Mouse (Mus musculus) small intestine, adult 2 months (tissue): ENCODE results near the gene Pde8b. TPM values are rescaled to one million over a fixed set of nuclear protein-coding genes. Genes with fewer than 3 reads are reported as not detected.

Experiments used
- H3K27ac ChIP-seq: fragments of 200-500 bp; 2 replicates; pipeline ENCODE4 v1.5.1; 2012; ENCODE audit warnings: low read depth, low read length, control low read depth, inconsistent platforms; ENCODE audit not compliant: insufficient read depth
- H3K27me3 ChIP-seq: fragments of 200-500 bp; 2 replicates; pipeline ENCODE4 v1.6.1; 2012; ENCODE audit warnings: mild to moderate bottlenecking, moderate library complexity, low read length, inconsistent platforms; ENCODE audit not compliant: control insufficient read depth, insufficient read depth
- H3K36me3 ChIP-seq: fragments of 200-500 bp; 2 replicates; pipeline ENCODE4 v1.6.1; 2012; ENCODE audit warnings: mild to moderate bottlenecking, low read length, control low read depth, inconsistent platforms; ENCODE audit not compliant: control insufficient read depth, insufficient read depth
- H3K4me1 ChIP-seq: fragments of 200-500 bp; 2 replicates; pipeline ENCODE4 v1.6.1; 2012; ENCODE audit warnings: low read length, inconsistent platforms, mixed read lengths; ENCODE audit not compliant: control insufficient read depth, insufficient read depth, insufficient read length
- H3K4me3 ChIP-seq: fragments of 200-500 bp; 2 replicates; pipeline ENCODE4 v1.5.1; 2012; ENCODE audit warnings: low read depth, mild to moderate bottlenecking, control low read depth, inconsistent platforms, low read length, moderate library complexity
- CTCF ChIP-seq: fragments of 200-500 bp; IDR thresholded peaks from 2 replicates; pipeline ENCODE4 v1.5.1; 2012; ENCODE audit warnings: low read depth, mild to moderate bottlenecking, control low read depth, inconsistent platforms, low read length, moderate library complexity, mixed read lengths; ENCODE audit not compliant: insufficient replicate concordance, insufficient read length; ENCODE audit errors: extremely low read depth
- POLR2A ChIP-seq: fragments of 200-500 bp; IDR thresholded peaks from 2 replicates; pipeline ENCODE4 v1.6.1; 2012; ENCODE audit warnings: low read depth, mild to moderate bottlenecking, control low read depth, inconsistent platforms, low read length, moderate library complexity
- WGBS: fragments of 180-500 bp; shearing (Covaris S2); methylation state at CpG from one replicate; pipeline ENCODE4 v1.1.7; 2018; 5-methylcytosine and 5-hydroxymethylcytosine counted together
- polyA plus RNA-seq: library from polyadenylated mRNA; depleted of rRNA; stranded (reverse); fragments of >200 nt; gene quantifications from 2 replicates; pipeline ENCODE4 v1.2.3, GENCODE M21; 2012

Pde8b gene
- polyA plus RNA-seq, 1 experiment, result 4.8 TPM

DNA sequence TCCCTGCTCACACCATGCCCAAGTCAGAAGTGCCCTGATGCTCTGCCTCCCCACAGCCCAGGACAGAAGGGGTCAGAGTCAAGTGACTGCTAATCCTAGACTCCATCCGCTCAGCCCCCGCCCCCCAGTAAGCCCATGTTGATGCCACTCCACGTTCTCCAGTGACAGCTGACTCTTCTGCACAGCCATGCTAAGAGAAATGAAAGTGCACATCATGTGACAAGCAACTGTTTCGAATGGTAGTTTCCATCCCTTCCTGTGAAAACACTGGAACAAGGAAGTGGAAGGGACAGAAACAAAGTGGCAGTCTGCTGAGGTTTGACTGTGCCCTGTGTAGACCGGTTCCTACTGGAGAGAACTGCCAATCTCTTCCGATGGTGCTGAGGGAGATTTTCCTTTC is 217.2 kb downstream of the Pde8b start:
- WGBS, result 29% methylated on average over 6 of the region's 6 CpGs
- peak overlapping the region; percentile 62 for H3K27ac ChIP-seq

DNA sequence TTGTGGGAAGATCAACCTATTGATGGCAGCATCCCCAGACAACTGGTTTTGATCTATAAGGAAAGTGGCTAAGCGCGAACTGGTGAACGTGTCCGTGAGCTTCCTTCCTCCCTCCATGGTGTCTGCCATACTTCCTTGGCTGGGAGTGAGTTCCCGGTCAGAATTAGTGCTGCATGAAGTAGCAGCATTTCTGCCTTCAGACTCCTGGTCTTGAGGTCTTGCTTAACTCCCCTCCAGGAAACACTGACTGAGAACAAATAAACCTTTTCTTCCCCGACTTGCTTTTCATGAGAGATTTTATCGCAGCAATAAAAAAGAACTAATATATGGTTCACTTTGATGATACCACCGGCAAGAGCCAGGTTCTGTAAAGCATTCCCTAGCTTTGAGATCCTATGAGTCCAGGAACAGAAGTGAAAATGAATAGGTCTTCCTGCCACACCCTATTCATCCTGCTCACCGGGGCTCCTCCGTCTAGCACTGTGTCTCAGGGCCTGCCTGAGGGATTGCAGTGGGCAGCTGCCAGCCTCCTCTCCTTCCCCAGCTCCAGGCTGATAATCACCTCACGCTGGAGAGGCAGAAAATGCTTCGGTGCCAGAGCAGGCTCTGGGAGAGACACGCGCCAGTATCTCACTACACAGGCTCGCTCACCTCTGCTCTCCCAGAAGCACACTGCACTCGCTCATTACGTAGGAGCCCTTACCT is 217.9 kb downstream of the Pde8b start:
- H3K27ac ChIP-seq, result peak overlapping the region; percentile 62
- TF ChIP-seq CTCF (no peak), POLR2A (no peak)
- peak overlapping the region; percentile 52 for H3K4me3 ChIP-seq
- H3K36me3 ChIP-seq, result peaks cover 8% of the 10 kb centered on the region
- WGBS, result 33% methylated on average over 17 of the region's 17 CpGs
- H3K4me1 ChIP-seq, result peaks cover 10% of the 10 kb centered on the region
- no peaks in the 10 kb centered on the region for H3K27me3 ChIP-seq

More for the DNA sequence above, 217.2 kb downstream of the Pde8b start:
- Histone ChIP-seq H3K36me3 (peaks cover 7% of the 10 kb centered on the region), H3K4me3 (peak overlapping the region; percentile 52), H3K27me3 (no peaks in the 10 kb centered on the region), H3K4me1 (peaks cover 10% of the 10 kb centered on the region)
- no peak for TF ChIP-seq POLR2A
- TF ChIP-seq CTCF, result no peak

DNA sequence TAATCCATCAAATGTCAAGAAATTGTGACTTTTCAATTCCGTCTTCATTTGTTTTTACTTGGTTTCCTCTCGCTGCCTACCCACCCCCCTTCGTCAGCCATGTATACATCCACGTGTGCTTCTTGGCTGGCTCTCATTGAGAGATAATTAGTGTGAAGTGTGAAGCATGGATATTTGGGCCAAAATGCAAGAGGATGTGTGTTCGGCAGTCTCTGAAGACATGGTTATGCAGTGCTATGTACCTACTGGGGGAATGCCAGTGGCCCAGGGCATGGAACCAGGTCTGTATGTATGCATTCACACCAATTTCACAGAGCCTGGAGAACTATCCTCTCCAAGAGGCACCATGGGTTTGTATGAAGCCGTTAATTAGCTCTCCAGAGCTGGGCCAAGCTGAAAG is 219.3 kb downstream of the Pde8b start:
- H3K36me3 ChIP-seq, result peaks cover 17% of the 10 kb centered on the region
- no peaks in the 10 kb centered on the region for H3K27me3 ChIP-seq
- H3K27ac ChIP-seq, result no peak overlapping the region
- TF ChIP-seq CTCF, result no peak
- TF ChIP-seq POLR2A, result no peak
- 95% methylated on average over 6 of the region's 6 CpGs for WGBS
- H3K4me1 ChIP-seq, result peaks cover 10% of the 10 kb centered on the region
- H3K4me3 ChIP-seq, result no peak overlapping the region

DNA sequence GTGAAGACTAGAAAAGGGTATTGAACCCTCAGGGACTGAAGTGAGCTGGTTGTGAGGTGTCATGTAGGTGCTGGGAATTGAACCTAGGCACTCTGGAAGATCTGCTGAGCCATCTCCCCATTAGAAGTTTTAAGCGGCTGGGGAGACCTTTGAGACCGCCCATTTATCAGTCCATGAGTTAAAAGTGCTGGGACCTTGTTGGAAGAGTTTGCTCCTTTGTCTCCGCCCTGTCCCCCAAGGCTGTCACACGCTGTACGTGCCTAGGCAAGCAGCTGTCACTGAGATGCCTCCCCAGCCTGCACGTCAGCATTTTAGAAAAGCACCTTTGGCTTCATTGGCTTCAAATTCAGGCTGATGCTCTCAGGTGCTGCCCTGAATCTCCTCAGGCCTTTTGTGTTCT is 229.9 kb downstream of the Pde8b start:
- Histone ChIP-seq H3K27me3 (no peaks in the 10 kb centered on the region), H3K27ac (no peak overlapping the region), H3K4me3 (no peak overlapping the region), H3K36me3 (peaks cover 15% of the 10 kb centered on the region), H3K4me1 (peaks cover 10% of the 10 kb centered on the region; the same call in 1 of the 2 replicates)
- 92% methylated on average over 6 of the region's 6 CpGs for WGBS
- TF ChIP-seq CTCF, result no peak
- TF ChIP-seq POLR2A, result no peak

DNA sequence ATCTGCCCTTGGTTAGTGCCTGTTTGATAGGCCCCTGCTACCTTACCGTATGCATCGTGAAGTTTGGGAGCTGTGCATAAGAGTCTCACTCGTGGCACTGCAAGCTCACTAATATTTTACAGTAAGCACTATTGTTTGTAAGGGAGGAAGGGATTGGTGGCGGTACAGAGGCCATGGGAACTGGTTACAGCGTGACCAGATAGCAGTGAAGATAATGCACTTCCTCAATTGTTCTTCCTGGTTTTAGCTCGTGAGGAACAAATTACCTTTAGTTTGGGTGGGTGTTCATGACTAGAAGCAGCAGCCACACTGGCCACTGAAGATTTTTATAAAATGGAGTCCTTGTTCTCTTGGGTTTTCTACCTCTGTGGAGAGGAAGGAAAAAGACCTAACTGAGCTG is 230.8 kb downstream of the Pde8b start:
- Histone ChIP-seq H3K36me3 (peaks cover 15% of the 10 kb centered on the region), H3K27ac (no peak overlapping the region), H3K4me1 (peaks cover 10% of the 10 kb centered on the region; the same call in 1 of the 2 replicates), H3K4me3 (no peak overlapping the region), H3K27me3 (no peaks in the 10 kb centered on the region)
- WGBS, result 43% methylated on average over 6 of the region's 6 CpGs
- TF ChIP-seq CTCF (no peak), POLR2A (no peak)

DNA sequence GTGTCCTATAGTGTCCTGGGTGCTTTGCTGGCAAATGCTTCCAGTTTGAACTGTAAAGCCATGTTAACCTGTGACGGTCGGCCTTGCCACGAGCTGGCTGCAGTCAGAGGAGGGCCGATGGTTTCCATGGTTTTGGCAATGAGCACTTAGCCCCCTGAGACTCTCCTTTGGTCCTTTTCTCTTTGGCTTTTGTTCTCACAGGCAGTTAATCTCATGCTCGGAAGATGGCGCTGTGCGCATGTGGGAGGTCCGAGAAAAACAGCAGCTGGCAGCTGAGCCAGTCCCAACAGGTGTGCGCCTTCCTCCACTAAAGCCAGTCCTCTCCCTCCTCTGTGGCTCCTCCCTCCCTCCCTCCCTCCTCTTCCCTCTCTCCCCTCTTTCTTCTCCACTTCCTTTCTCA is 232.2 kb downstream of the Pde8b start:
- Histone ChIP-seq H3K27me3 (no peaks in the 10 kb centered on the region), H3K27ac (no peak overlapping the region), H3K36me3 (peaks cover 10% of the 10 kb centered on the region), H3K4me3 (no peak overlapping the region), H3K4me1 (peaks cover 10% of the 10 kb centered on the region; the same call in 1 of the 2 replicates)
- TF ChIP-seq POLR2A (no peak), CTCF (peak; percentile 79)
- 14% methylated on average over 9 of the region's 9 CpGs for WGBS

DNA sequence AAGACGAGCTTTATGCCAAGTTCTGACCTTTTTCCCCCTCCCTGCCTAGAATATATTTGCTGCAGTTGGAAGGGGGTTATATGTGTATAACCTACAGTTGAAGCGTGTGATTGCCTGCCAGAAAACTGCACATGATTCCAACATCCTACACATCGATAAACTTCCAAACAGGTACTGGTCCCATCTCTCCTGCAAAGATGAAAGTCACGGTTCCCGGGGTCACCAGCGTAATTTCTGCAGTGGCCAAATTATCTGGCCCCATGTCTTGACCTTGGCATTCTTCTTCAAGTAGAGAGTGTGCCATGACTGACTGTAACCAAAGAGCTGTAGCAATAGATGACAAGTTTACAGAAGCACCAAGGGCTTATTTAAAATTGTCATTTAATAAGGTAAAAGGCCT is 232.9 kb downstream of the Pde8b start:
- Histone ChIP-seq H3K4me3 (no peak overlapping the region), H3K4me1 (peaks cover 10% of the 10 kb centered on the region; the same call in 1 of the 2 replicates), H3K27me3 (no peaks in the 10 kb centered on the region), H3K27ac (no peak overlapping the region), H3K36me3 (peaks cover 11% of the 10 kb centered on the region)
- 92% methylated on average over 6 of the region's 6 CpGs for WGBS
- TF ChIP-seq CTCF (no peak), POLR2A (no peak)
